11 mouse cellular contexts compared by ENCODE assay signal in genomic region chr3:19978474-19978873, GRCm38 (mm10). TPM values are rescaled to one million over a fixed set of nuclear protein-coding genes. Genes with fewer than 3 reads are reported as not detected.
A peak's percentile ranks its signal among the peaks of the same experiment; 100 is the strongest.
DNase-seq lines count a peak whose midpoint lies in the region; ATAC-seq and TF ChIP-seq lines count a peak whose summit lies in the region.
"Had no signal": no experiment of that assay in that cellular context is flagged by ENCODE, and none has a peak within 500 bp of the region (broad histone marks: within the 10 kb centered on the region; RNA-seq: fewer than 3 reads in every experiment).

No protein-coding gene starts in this region.

- no peaks in the 10 kb centered on the region for H3K9me3 ChIP-seq in lung, postnatal 0 days (ENCODE audit: low read length)
- H3K9me3 ChIP-seq: forebrain, embryonic 15.5 days; lung, embryonic 15.5 days had no signal

- H3K4me1 ChIP-seq in lung, postnatal 0 days (ENCODE audit: insufficient read depth, low read depth, low read length), result no peaks in the 10 kb centered on the region
- H3K4me1 ChIP-seq: forebrain, embryonic 15.5 days; lung, embryonic 15.5 days had no signal

- no peak for TF ChIP-seq EP300 in lung, postnatal 0 days (IDR thresholded peaks at IDR 0.05)

- H3K27me3 ChIP-seq in lung, postnatal 0 days (replicated peaks; ENCODE audit: insufficient read depth, low read length), result no peaks in the 10 kb centered on the region
- H3K27me3 ChIP-seq: forebrain, embryonic 15.5 days; lung, embryonic 15.5 days had no signal

- peak; percentile 31 for DNase-seq in gastrocnemius, adult 18-20 months (ENCODE audit: low spot score)
- no peak for DNase-seq in gastrocnemius, postnatal 36 days
- peak; percentile 26 for DNase-seq in lung, postnatal 0 days (ENCODE audit: low spot score)
- DNase-seq in lung, postnatal 14 days, result no peak
- DNase-seq in kidney, adult 8-10 months, result peak; percentile 69 to 87
- peak; percentile 50 for DNase-seq in mesoderm, embryonic 11.5 days (ENCODE audit: low read depth, low spot score)
- DNase-seq in ovary, postnatal 14 days (ENCODE audit: low spot score), result no peak
- no peak for DNase-seq in layer of hippocampus, postnatal 25 days (ENCODE audit: extremely low spot score in 1 of 2, low spot score in 1 of 2)

- no peak overlapping the region for H3K27ac ChIP-seq in lung, postnatal 0 days (ENCODE audit: low read length)
- H3K27ac ChIP-seq: forebrain, embryonic 15.5 days; lung, embryonic 15.5 days had no signal

- no peak overlapping the region for H3K9ac ChIP-seq in lung, postnatal 0 days (replicated peaks; ENCODE audit: low read depth)
- H3K9ac ChIP-seq: forebrain, embryonic 15.5 days; lung, embryonic 15.5 days had no signal

- peak; percentile 23; the same call in 1 of the 2 replicates for ATAC-seq in lung, postnatal 0 days
- ATAC-seq: forebrain, embryonic 15.5 days had no signal

- no peaks in the 10 kb centered on the region for H3K36me3 ChIP-seq in lung, postnatal 0 days (ENCODE audit: insufficient read depth, low read length)
- H3K36me3 ChIP-seq: forebrain, embryonic 15.5 days; lung, embryonic 15.5 days had no signal

- H3K4me3 ChIP-seq in lung, postnatal 0 days (ENCODE audit: low read depth, low read length), result no peak overlapping the region
- H3K4me3 ChIP-seq: forebrain, embryonic 15.5 days; lung, embryonic 15.5 days had no signal

- no peak for TF ChIP-seq CTCF in lung, postnatal 0 days (IDR thresholded peaks at IDR 0.05)

- no peak overlapping the region for H3K4me2 ChIP-seq in lung, postnatal 0 days (replicated peaks; ENCODE audit: low read depth, low read length)
- H3K4me2 ChIP-seq: forebrain, embryonic 15.5 days; lung, embryonic 15.5 days had no signal

- WGBS in lung, postnatal 0 days, result 36% methylated on average over 4 of the region's 4 CpGs

- intact Hi-C loops in gastrocnemius, postnatal 36 days (cut with DNase I), result no loop called here

RNA-seq across cellular contexts. Expression of gene Cp, which starts 21.6 kb away (rescaled TPM):
- 1 to 10 TPM; 6.3 to 6.5 TPM for total RNA-seq in gastrocnemius, adult 18-20 months (2021)
- total RNA-seq in gastrocnemius, postnatal 36 days (2021), result 1 to 10 TPM; 4.7 to 5.2 TPM
- 76.1 and 76.4 TPM in 2 replicates for polyA plus RNA-seq in lung, postnatal 0 days (2015; fragmentation: Nextera tagmentation; extraction: Ambion mirVana)
- 1 to 10 TPM; 5.9 to 7.4 TPM for total RNA-seq in layer of hippocampus, postnatal 25 days (2021)
- total RNA-seq: MEL had no signal

RNA-seq across cellular contexts. Expression of gene Hps3, which starts 56.6 kb away (rescaled TPM):
- 1 to 10 TPM; 3.6 to 3.8 TPM for total RNA-seq in gastrocnemius, adult 18-20 months (2021)
- total RNA-seq in gastrocnemius, postnatal 36 days (2021), result 1 to 10 TPM; 3.0 to 3.6 TPM
- polyA plus RNA-seq in lung, postnatal 0 days (2015; fragmentation: Nextera tagmentation; extraction: Ambion mirVana), result 10.1 and 10.8 TPM in 2 replicates
- 10 to 100 TPM; 17.0 to 18.9 TPM for total RNA-seq in layer of hippocampus, postnatal 25 days (2021)

Comparison
In these comparisons a context has a peak if more than half of its experiments do, and no peak if none do; other contexts are left out.
1. DNase-seq: peak in gastrocnemius, adult 18-20 months (single experiment), lung, postnatal 0 days (single experiment), kidney, adult 8-10 months (2 of 2) and mesoderm, embryonic 11.5 days (single experiment); none in gastrocnemius, postnatal 36 days (0 of 2), lung, postnatal 14 days (single experiment), ovary, postnatal 14 days (single experiment) and layer of hippocampus, postnatal 25 days (0 of 2).